Mouse (Mus musculus) CD4-positive, CD25-positive, alpha-beta regulatory T cell, adult 2 months (primary cell): Measurements from ENCODE around the gene Slc25a36.
A peak's percentile ranks its signal among the peaks of the same experiment; 100 is the strongest.

ENCODE experiments used
- DNase-seq: peaks from one replicate; pipeline ENCODE4 v3.0.0-alpha.2; 2012; ENCODE audit warnings: low read depth, low spot score

Gene Slc25a36

DNA sequence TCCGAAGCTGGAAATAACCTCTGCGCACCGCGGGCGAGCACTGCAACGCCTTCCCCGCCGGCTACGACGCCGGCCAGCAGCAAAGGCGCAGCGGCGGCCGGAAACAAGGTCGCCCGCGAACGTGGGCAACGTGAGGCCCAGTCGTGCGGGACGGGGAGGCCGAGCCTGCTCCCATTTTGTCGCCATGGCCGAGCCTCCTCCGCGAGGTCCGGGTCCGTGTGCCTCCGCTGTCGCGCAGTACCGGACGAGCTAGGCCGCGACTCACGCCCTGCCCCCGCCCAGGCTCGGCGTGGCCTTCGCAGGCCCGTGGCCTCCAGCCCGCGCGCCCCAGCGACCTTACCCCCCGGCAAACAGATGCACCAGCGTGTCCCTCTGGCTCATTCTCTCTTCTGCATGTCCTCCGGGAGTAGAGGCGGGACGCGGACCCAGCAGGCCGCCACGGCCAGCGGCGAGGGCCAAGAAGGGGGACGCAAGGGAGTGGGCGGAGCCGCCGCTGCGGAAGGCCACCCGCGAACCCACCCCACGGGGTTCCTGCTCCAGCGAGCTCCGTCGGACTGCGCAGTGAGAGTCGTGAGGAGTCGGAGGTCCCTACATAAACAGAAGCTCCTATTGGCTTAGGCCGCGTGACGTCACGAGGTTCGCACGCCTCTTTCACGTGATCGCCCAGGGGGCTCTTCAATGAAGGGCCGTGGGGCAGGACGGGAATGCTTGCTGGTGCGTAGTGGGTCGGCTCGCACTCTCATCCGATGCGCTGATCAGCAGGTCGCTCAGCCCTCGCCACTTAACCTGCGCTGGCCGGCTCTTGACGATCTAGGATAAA, at the start of gene Slc25a36:
Slc25a36 (minus strand) TSS at position 587 of the 820 bp plus-strand sequence.
- peak; percentile 97 for DNase-seq

GRCm38 (mm10) chr9:97158412-97158811, 47.5 kb upstream of the Slc25a36 start:
- DNase-seq = no peak

DNA sequence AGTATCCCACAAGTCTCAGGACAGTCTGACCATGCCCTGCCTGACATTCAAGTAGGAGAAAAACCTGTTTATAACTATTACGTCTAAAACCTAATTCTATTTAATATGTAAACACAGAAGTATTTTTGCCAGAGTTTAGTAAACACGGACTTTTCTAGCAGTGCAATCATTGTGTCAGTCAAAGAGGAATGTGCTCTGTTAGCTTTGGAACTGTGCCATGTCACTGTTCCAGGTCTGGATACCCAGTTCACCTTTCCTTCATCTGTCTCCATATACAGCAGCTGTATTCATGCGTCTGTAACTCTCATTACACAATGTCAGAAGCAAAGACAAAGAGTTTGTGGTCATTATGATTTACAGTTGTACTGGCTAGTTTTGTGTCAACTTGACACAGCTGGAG, 45.0 kb upstream of the Slc25a36 start:
- DNase-seq = no peak

DNA sequence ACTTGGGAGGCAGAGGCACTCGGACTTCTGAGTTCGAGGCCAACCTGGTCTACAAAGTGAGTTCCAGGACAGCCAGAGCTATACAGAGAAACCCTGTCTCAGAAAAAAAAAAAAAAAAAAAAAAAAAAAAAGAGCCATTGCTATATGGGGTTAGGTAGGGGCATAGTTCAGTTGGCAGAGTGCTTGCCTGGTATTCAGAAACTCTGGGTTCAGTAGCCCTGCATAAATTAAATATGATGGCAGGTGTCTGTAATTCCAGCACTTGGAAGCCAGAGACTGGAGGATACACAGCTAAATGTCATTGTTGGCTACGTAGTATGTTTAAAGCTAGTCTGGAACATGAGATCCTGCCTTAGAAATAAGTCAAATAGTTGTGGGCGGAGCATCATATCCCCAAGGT, 44.0 kb upstream of the Slc25a36 start:
- no peak for DNase-seq

- no peak for DNase-seq
Observed at GRCm38 (mm10) chr9:97153006-97153405, 42.0 kb upstream of the Slc25a36 start.

DNA sequence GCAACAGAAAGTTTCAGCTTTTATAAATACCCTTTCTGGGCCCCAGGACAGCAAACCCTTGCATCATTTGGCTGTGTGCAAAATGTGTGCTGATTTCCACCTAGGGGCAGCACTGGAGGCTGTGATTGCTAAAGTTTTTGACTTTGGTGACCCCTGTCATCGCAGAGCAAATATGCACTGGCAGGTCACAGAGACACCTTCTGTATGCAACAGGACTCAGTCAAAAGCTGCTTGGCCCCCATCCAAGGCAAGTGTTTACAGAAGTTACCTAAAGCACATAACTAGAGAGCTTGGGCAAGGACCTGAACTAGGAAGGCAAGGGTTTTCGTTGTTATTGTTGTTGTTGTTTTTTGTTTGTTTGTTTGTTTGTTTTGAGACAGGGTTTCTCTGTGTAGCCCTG, 36.3 kb upstream of the Slc25a36 start:
- DNase-seq = no peak

DNA sequence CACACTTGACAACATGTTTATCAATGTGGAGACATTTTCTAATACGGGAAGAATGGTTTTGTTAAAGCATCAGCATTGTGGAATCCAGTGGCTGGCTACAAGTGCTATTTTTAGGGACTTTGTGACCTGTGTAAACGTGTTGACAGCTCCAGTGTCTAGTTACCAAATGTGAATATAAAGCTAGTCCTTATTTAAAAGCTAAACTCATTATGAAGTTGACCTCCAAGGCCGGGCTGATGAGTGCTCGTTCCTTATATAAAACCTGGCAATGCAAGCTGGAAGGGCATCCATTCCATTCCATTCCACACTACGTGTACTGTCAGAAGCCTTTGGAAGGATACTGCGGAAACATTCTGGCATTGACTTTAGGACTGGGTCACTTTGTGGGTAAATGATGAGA, 34.4 kb upstream of the Slc25a36 start:
- no peak for DNase-seq

DNA sequence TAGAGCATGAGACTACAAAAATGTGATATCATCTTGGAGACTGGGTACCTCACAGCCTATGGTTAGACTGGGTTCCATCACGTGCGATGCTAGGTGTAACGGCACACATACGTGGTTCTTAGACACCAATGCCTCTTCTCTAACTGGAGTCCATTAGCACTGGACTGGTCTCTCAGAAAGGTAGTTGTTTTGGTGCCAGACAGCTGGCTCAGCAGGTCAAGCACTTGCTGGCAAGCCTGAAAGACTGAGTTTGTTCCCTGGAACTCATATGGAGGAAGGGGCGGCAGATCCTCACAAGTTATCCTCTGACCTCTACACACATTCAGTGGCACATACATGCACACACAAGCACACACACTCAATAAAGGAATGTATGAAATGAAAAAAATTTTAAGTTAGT, 32.5 kb upstream of the Slc25a36 start:
- no peak for DNase-seq

- DNase-seq = no peak
Observed at GRCm38 (mm10) chr9:97142558-97142957, 31.6 kb upstream of the Slc25a36 start.

DNA sequence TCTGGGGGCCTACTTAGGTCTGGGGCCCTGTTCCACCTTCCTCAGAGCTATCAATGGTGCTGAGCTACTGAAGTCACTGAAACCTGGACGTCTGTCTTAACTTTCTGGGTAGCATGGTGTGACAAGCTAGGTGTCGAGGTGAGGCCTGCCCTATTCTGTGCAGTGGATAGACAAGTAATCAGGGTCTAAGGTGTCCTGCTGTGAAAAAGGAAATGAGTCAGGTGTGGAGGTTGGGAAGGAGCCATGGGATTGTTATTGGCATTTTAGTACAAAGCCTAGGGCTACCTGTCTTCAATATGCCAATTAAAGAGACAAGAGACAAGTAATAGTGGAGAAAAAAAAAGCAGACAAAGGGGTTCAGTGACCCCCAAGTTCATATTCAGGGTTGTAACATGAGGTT, 30.8 kb upstream of the Slc25a36 start:
- DNase-seq = no peak

DNA sequence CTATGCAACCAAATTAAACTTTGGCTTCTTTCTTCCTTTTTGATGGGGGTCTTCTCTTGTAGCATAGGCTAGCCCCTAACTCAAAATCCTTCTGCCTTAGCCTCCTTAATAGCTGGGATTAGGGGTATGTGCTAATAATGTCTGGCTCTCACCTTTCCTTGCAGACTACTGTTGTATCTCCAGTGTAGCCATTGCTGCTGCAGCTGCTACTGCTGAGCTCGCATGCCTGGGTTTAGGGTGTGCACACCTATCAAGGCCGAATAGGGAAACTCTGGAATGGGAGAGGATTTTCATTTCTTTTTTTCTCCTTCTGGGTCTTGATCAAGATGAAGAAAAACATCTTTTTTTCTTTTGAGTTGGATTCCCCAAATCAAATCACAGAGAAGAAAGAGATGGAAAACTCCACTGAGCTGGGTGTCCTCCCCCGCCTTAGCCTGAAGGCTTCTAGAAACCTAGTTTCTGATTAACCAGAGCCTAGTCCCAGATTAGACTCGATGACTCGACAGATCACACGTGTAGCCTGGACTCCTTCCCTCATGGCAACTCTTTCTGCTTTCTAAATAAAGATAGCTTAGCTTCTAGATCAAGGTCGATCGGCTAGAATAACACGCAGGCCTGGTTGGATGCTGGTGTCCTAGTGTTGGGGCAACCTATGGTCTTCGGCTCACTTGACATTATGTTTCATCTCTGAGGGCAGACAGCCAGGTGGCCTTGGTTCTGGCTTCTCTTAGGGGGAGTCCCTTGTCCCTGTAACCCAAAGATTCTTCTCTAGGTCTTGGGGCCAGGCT, 29.4 kb upstream of the Slc25a36 start:
- DNase-seq = no peak

DNA sequence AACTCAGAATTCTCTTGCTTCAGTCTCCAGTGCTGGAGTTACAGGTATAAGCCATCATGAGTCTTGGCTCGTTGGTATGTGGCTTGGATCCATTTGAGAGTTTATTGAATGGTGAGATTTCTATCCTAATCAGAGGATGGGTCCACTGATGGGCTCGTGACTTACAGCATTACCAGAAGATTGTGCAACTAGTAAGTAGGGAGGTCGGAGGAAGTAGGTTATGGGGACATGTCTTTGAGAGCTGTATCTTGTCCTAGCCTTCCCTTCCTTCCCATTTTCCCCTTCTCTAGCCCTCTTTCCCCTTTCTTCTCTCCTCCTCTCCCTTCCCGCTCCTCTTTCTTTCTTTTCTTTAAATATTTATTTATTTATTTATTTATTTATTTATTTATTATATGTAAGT, 26.7 kb upstream of the Slc25a36 start:
- no peak for DNase-seq

DNA sequence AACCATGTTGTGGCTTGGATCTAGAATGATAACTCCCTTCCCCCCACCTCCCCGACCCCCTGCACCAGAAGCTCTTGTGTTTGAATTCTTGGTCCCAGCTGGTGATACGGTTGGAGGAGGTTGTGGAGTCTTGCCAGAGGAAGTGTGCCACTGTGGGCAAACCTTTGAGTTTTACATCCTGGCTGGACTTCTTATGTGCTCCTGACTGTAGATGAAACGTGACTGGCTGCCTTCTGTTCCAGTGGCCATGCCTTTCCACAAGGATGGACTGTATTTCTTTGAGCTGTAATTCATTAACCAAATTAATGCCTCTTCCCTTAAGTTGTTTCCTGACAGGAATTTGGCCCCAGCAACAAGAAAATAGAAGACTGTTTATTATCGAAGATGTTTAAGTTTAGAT, 26.2 kb upstream of the Slc25a36 start:
- no peak for DNase-seq

DNA sequence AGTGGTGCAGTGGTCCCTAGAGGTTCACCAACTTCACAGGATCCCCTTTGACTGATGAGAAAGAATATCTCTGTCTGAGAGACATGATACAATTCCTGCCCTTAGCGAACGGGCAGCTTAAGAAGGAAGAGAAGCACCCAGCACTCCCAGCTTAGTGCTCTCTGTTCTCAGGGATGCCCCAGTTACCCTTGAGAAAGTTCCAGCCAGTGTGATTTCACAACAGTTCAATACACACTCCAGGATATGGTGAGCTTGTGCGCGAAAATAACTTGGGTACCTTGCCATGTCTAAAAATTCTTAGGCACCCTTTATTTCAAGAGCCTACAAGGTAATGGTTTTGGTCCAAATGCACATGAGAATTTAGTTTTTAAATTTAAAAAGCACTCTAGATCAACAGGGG, 24.9 kb upstream of the Slc25a36 start:
- DNase-seq = no peak

- no peak for DNase-seq
Observed at GRCm38 (mm10) chr9:97133178-97133577, 22.2 kb upstream of the Slc25a36 start.

DNA sequence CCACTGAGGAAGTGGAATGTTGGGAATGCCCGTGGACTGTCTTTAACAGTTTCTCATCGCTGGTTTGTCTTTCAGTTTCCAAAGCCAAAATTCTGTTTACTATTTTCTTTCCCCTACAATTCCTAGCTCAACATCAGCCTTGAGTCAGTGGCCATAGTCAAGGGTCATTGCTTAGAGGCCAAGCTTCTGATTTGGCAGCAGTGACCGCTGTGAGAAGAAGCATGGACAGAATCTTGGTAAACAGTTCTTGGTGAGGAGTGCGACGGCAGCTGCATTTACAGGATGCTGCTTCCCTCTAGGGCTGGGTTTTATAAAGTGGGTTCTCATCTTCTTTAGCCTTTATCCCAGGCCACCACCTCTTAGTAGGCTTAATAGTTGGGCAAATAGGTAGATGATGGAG, 19.0 kb upstream of the Slc25a36 start:
- DNase-seq = no peak

DNA sequence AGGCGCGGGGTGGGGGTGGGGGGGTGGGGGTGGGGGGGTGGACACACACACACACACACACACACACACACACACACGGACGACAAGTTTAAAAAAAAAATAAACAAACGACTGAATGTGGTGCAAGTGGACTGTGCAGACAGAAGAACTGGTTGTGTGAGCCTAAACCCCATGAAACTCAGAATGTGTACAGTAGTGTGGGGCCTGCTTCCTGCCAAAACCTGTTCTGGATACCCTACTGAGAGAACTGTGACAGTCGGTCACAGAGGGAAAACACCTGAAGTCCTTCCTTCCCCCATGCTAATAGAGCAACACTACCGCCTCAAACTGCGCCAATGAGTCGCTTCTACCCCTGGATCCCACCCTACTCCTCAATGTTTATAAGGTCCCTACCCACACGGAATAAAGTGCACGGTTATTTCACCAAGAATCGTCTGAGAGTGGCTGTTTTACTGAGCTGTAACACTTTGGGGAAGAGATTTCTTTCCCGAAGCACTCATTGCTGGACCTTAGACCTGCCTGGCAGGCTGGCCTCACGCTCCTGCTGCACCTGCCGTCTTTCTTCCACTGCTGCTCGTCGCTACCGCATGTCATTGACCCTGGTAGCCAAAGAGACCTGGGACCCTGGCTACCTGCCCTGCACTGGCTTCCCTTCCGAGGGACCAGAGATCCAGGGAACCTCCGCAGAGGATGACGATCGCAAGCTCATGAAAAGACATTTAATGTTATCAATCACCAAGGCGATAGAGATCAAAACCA, 13.2 kb upstream of the Slc25a36 start:
- DNase-seq = no peak

GRCm38 (mm10) chr9:97121432-97121831, 10.5 kb upstream of the Slc25a36 start:
- DNase-seq = no peak

GRCm38 (mm10) chr9:97114271-97114670, 3.3 kb upstream of the Slc25a36 start:
- no peak for DNase-seq

DNA sequence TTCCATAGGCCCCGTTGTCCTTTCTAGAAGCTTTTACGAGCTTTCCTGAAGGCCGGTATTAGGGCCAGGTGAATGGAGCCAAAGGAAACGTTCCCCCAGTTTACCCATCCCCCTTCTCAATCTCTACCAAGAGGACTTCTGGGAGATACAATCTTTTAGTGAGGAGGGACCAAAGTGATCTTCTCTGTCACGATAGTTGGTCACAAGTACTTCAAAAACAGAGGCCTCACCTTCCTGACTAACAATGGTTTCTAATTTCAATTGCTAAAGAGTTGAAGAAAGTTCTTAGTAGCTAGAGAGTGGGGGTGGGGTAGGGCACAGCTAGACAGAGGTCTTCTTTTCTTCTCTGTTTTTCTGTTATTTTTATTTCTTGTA, 2.6 kb upstream of the Slc25a36 start:
- no peak for DNase-seq

DNA sequence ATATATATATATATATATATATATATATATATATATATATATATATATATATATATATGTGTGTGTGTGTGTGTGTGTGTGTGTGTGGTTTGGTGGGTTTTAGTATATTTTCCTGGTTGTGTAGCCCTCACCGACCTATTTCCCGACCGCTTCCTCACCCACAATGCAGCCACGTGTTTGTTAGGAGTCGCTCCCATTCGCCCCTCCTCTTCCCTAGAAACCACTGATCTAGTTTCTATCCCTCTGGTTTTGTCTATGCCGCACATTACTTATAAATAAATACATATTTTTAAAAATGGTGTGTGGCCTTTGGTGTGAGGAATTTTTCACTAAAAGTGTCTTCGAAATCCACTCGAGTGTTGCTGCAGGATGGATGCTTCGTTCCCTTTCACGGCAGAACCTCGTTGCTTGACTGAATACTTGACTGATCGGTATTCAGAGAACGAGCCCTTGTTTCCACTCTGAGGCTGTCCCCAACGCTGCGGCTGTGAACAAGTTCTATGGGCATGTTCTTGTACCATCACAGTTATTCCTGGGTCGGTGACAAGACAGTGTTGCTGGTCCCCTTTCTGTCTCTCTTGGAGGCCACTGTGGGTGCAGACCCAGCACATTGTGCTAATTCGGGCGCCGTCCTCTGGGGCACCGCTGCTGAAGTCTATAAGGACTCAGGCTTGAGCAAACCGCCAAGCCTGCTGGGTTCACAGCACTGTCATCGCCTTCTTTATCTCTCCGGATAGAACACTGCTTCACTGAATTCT, 2.0 kb upstream of the Slc25a36 start:
- no peak for DNase-seq

DNA sequence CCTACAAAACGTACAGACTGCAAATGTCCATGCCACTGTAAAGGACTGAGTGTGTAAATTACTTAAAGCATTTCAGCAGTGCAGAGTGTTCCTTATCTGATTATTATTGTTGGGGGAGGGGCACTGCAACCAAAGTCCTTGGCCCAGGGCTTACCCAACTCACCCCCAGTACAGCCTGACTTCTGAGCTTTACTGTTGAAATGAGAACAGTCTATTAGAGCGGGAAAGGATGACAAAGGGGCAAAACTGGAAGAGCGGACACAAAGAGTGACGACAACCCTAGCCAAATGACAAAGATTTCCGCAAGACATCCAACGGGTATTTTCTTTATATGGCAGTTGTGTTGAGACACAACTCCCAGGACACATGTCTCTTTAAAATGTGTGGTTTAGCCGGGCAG, 1.3 kb upstream of the Slc25a36 start:
- no peak for DNase-seq
